ENCODE assay signal across 8 mouse cellular contexts in genomic region chr7:30170283-30170951, GRCm38 (mm10). TPM values are rescaled to one million over a fixed set of nuclear protein-coding genes. Genes with fewer than 3 reads are reported as not detected.
A peak's percentile ranks its signal among the peaks of the same experiment; 100 is the strongest.
DNase-seq lines count a peak whose midpoint lies in the region; ATAC-seq and TF ChIP-seq lines count a peak whose summit lies in the region.

No protein-coding gene starts in this region.

- no peak for ATAC-seq in embryonic facial prominence, embryonic 14.5 days (ENCODE audit: low read depth)
- peak; percentile 48 for ATAC-seq in intestine, postnatal 0 days
- peak; percentile 39 for ATAC-seq in neural tube, embryonic 14.5 days (ENCODE audit: low read depth)

- no peak overlapping the region for H3K27ac ChIP-seq in embryonic facial prominence, embryonic 14.5 days (replicated peaks; ENCODE audit: low read depth, low read length)
- peak overlapping the region; percentile 70 for H3K27ac ChIP-seq in intestine, postnatal 0 days (ENCODE audit: low read depth, low read length)
- peak overlapping the region; percentile 92 for H3K27ac ChIP-seq in neural tube, embryonic 14.5 days (ENCODE audit: low read depth, low read length)

- H3K9me3 ChIP-seq in embryonic facial prominence, embryonic 14.5 days (ENCODE audit: control insufficient read depth, low read length): peaks cover 25% of the 10 kb centered on the region
- H3K9me3 ChIP-seq in intestine, postnatal 0 days (ENCODE audit: control insufficient read depth): no peaks in the 10 kb centered on the region
- H3K9me3 ChIP-seq in neural tube, embryonic 14.5 days (ENCODE audit: control insufficient read depth, low read length): peaks cover 3% of the 10 kb centered on the region; the same call in 1 of the 2 replicates

- no peak for TF ChIP-seq CTCF in lung, adult 2 months (IDR thresholded peaks at IDR 0.05; ENCODE audit: insufficient read depth, low read length)
- TF ChIP-seq CTCF in intestine, postnatal 0 days (IDR thresholded peaks at IDR 0.05; ENCODE audit: low read depth): no peak

- peaks cover 22% of the 10 kb centered on the region for H3K36me3 ChIP-seq in embryonic facial prominence, embryonic 14.5 days (ENCODE audit: control insufficient read depth, insufficient read depth, low read length)
- H3K36me3 ChIP-seq in intestine, postnatal 0 days (ENCODE audit: control insufficient read depth, insufficient read depth): no peaks in the 10 kb centered on the region; the same call in 1 of the 2 replicates
- H3K36me3 ChIP-seq in neural tube, embryonic 14.5 days (ENCODE audit: control insufficient read depth, insufficient read depth, low read length): no peaks in the 10 kb centered on the region

- H3K9ac ChIP-seq in embryonic facial prominence, embryonic 14.5 days (ENCODE audit: low read depth, low read length): peak overlapping the region; percentile 84
- H3K9ac ChIP-seq in intestine, postnatal 0 days (ENCODE audit: low read depth, low read length): peak overlapping the region; percentile 66
- H3K9ac ChIP-seq in neural tube, embryonic 14.5 days (replicated peaks; ENCODE audit: low read depth, low read length): peak overlapping the region; percentile 86

- H3K4me1 ChIP-seq in lung, adult 2 months (ENCODE audit: control insufficient read depth, insufficient read depth, low read length): no peaks in the 10 kb centered on the region; the same call in 1 of the 2 replicates
- H3K4me1 ChIP-seq in embryonic facial prominence, embryonic 14.5 days (ENCODE audit: control insufficient read depth, insufficient read depth, low read length): peaks cover 4% of the 10 kb centered on the region; the same call in 1 of the 2 replicates
- H3K4me1 ChIP-seq in intestine, postnatal 0 days (replicated peaks; ENCODE audit: control insufficient read depth, insufficient read depth, low read length): no peaks in the 10 kb centered on the region
- H3K4me1 ChIP-seq in neural tube, embryonic 14.5 days (ENCODE audit: control insufficient read depth, insufficient read depth, low read length): peaks cover 14% of the 10 kb centered on the region

- no peak for DNase-seq in lung, adult 2 months
- no peak for DNase-seq in lung, adult 18-20 months
- DNase-seq in embryonic facial prominence, embryonic 14.5 days (ENCODE audit: low spot score): no peak
- DNase-seq in adrenal gland, postnatal 14 days: no peak
- no peak for DNase-seq in right cerebral cortex, postnatal 4 days
- DNase-seq in cerebellum, adult 11 months: no peak

- H3K4me2 ChIP-seq in embryonic facial prominence, embryonic 14.5 days (ENCODE audit: low read depth, low read length): peak overlapping the region; percentile 73
- H3K4me2 ChIP-seq in intestine, postnatal 0 days (replicated peaks; ENCODE audit: low read depth): peak overlapping the region; percentile 80
- peak overlapping the region; percentile 65 for H3K4me2 ChIP-seq in neural tube, embryonic 14.5 days (ENCODE audit: low read depth, low read length)

- H3K27me3 ChIP-seq in embryonic facial prominence, embryonic 14.5 days (replicated peaks; ENCODE audit: control insufficient read depth, insufficient read depth, low read length): no peaks in the 10 kb centered on the region
- no peaks in the 10 kb centered on the region for H3K27me3 ChIP-seq in intestine, postnatal 0 days (replicated peaks; ENCODE audit: control insufficient read depth, insufficient read depth, low read length)
- no peaks in the 10 kb centered on the region for H3K27me3 ChIP-seq in neural tube, embryonic 14.5 days (ENCODE audit: control insufficient read depth, insufficient read depth, low read length)

- WGBS in lung, adult 2 months: 13% methylated on average over 11 of the region's 11 CpGs
- WGBS in embryonic facial prominence, embryonic 14.5 days: 25% methylated on average over 11 of the region's 11 CpGs
- WGBS in intestine, postnatal 0 days: 11% methylated on average over 11 of the region's 11 CpGs
- 23% methylated on average over 11 of the region's 11 CpGs for WGBS in neural tube, embryonic 14.5 days

- TF ChIP-seq POLR2A in lung, adult 2 months (IDR thresholded peaks at IDR 0.05; ENCODE audit: borderline replicate concordance, extremely low read depth, low read depth, low read length): no peak

- peak overlapping the region; percentile 97 for H3K4me3 ChIP-seq in lung, adult 2 months (replicated peaks; ENCODE audit: extremely low read depth, low read depth, low read length)
- H3K4me3 ChIP-seq in embryonic facial prominence, embryonic 14.5 days (ENCODE audit: low read depth, low read length): peak overlapping the region; percentile 84
- H3K4me3 ChIP-seq in intestine, postnatal 0 days (ENCODE audit: low read depth, low read length): peak overlapping the region; percentile 74
- peak overlapping the region; percentile 72 for H3K4me3 ChIP-seq in neural tube, embryonic 14.5 days (ENCODE audit: low read depth, low read length)

RNA-seq across cellular contexts. Expression of gene Zfp146, which starts 0.9 kb away (rescaled TPM):
- polyA plus RNA-seq in lung, adult 2 months (2012; rRNA removed): 9.5 and 14.8 TPM in 2 replicates
- polyA plus RNA-seq in embryonic facial prominence, embryonic 14.5 days (2014; fragmentation: Nextera tagmentation; extraction: Ambion mirVana): 18.1 and 18.4 TPM in 2 replicates
- 3.1 and 3.8 TPM in 2 replicates for polyA plus RNA-seq in intestine, postnatal 0 days (2015; fragmentation: Nextera tagmentation; extraction: Ambion mirVana)
- 9.9 and 17.6 TPM in 2 replicates for polyA plus RNA-seq in neural tube, embryonic 14.5 days (2014; fragmentation: Nextera tagmentation; extraction: Ambion mirVana)
- 57.8 and 63.1 TPM in 2 replicates for total RNA-seq in adrenal gland, postnatal 14 days (2021)

RNA-seq across cellular contexts. Expression of gene Cox7a1, which starts 13.5 kb away (rescaled TPM):
- 14.1 and 42.3 TPM in 2 replicates for polyA plus RNA-seq in lung, adult 2 months (2012; rRNA removed)
- 7.4 and 17.0 TPM in 2 replicates for polyA plus RNA-seq in embryonic facial prominence, embryonic 14.5 days (2014; fragmentation: Nextera tagmentation; extraction: Ambion mirVana)
- polyA plus RNA-seq in intestine, postnatal 0 days (2015; fragmentation: Nextera tagmentation; extraction: Ambion mirVana): 54.1 and 60.2 TPM in 2 replicates
- 4.7 and 5.9 TPM in 2 replicates for polyA plus RNA-seq in neural tube, embryonic 14.5 days (2014; fragmentation: Nextera tagmentation; extraction: Ambion mirVana)
- 1,359 and 1,375 TPM in 2 replicates for total RNA-seq in adrenal gland, postnatal 14 days (2021)

RNA-seq across cellular contexts. Expression of gene Capns1, which starts 28.2 kb away (rescaled TPM):
- 784 and 1,083 TPM in 2 replicates for polyA plus RNA-seq in lung, adult 2 months (2012; rRNA removed)
- polyA plus RNA-seq in embryonic facial prominence, embryonic 14.5 days (2014; fragmentation: Nextera tagmentation; extraction: Ambion mirVana): 96.4 and 107 TPM in 2 replicates
- 85.5 and 87.1 TPM in 2 replicates for polyA plus RNA-seq in intestine, postnatal 0 days (2015; fragmentation: Nextera tagmentation; extraction: Ambion mirVana)
- 61.7 and 63.1 TPM in 2 replicates for polyA plus RNA-seq in neural tube, embryonic 14.5 days (2014; fragmentation: Nextera tagmentation; extraction: Ambion mirVana)
- total RNA-seq in adrenal gland, postnatal 14 days (2021): 526 and 534 TPM in 2 replicates

RNA-seq across cellular contexts. Expression of gene Zfp382, which starts 48.7 kb away (rescaled TPM):
- polyA plus RNA-seq in lung, adult 2 months (2012; rRNA removed): 0.88 and 1.8 TPM in 2 replicates
- polyA plus RNA-seq in embryonic facial prominence, embryonic 14.5 days (2014; fragmentation: Nextera tagmentation; extraction: Ambion mirVana): 5.8 and 6.5 TPM in 2 replicates
- 1.7 and 2.4 TPM in 2 replicates for polyA plus RNA-seq in intestine, postnatal 0 days (2015; fragmentation: Nextera tagmentation; extraction: Ambion mirVana)
- 13.5 and 14.4 TPM in 2 replicates for polyA plus RNA-seq in neural tube, embryonic 14.5 days (2014; fragmentation: Nextera tagmentation; extraction: Ambion mirVana)
- 3.9 and 5.7 TPM in 2 replicates for total RNA-seq in adrenal gland, postnatal 14 days (2021)
